ENCODE assay signal across 10 mouse cellular contexts in genomic region chr5:34520458-34521209, GRCm38 (mm10). TPM values are rescaled to one million over a fixed set of nuclear protein-coding genes. Genes with fewer than 3 reads are reported as not detected.
DNase-seq lines count a peak whose midpoint lies in the region; ATAC-seq and TF ChIP-seq lines count a peak whose summit lies in the region.
"Had no signal": no experiment of that assay in that cellular context is flagged by ENCODE, and none has a peak within 500 bp of the region (broad histone marks: within the 10 kb centered on the region; RNA-seq: fewer than 3 reads in every experiment).

No protein-coding gene starts in this region.

- no peaks in the 10 kb centered on the region for H3K27me3 ChIP-seq in lung, embryonic 14.5 days (ENCODE audit: insufficient read depth, low read length)
- H3K27me3 ChIP-seq in liver, postnatal 0 days (ENCODE audit: insufficient read depth, low read length) = no peaks in the 10 kb centered on the region
- no peaks in the 10 kb centered on the region for H3K27me3 ChIP-seq in thymus, adult 2 months (ENCODE audit: control insufficient read depth, insufficient read depth, low read length)
- H3K27me3 ChIP-seq in kidney, embryonic 14.5 days (ENCODE audit: control insufficient read depth, insufficient read depth, low read length) = no peaks in the 10 kb centered on the region
- H3K27me3 ChIP-seq: midbrain, embryonic 13.5 days; Patski had no signal

- 49% methylated on average over 11 of the region's 11 CpGs for WGBS in lung, embryonic 14.5 days
- 43% methylated on average over 11 of the region's 11 CpGs for WGBS in lung, adult 2 months
- 21% methylated on average over 11 of the region's 11 CpGs for WGBS in liver, postnatal 0 days (ENCODE audit: insufficient replicate concordance)
- WGBS in thymus, adult 2 months = 12% methylated on average over 11 of the region's 11 CpGs
- 74% methylated on average over 11 of the region's 11 CpGs for WGBS in kidney, embryonic 14.5 days

- no peak for TF ChIP-seq EP300 in liver, postnatal 0 days (IDR thresholded peaks at IDR 0.05; ENCODE audit: low read depth)

- no peak overlapping the region for H3K4me2 ChIP-seq in lung, embryonic 14.5 days
- 0 out of 2 replicates have a peak overlapping the region, but pooled peaks have one; percentile 4 for H3K4me2 ChIP-seq in liver, postnatal 0 days (ENCODE audit: low read depth, low read length)
- no peak overlapping the region for H3K4me2 ChIP-seq in kidney, embryonic 14.5 days (replicated peaks; ENCODE audit: low read depth, low read length)
- H3K4me2 ChIP-seq: midbrain, embryonic 13.5 days had no signal

- no peaks in the 10 kb centered on the region for H3K9me3 ChIP-seq in lung, embryonic 14.5 days (ENCODE audit: low read depth, low read length)
- no peaks in the 10 kb centered on the region for H3K9me3 ChIP-seq in liver, postnatal 0 days (ENCODE audit: low read length)
- no peaks in the 10 kb centered on the region for H3K9me3 ChIP-seq in kidney, embryonic 14.5 days (ENCODE audit: control insufficient read depth, low read length)
- H3K9me3 ChIP-seq: midbrain, embryonic 13.5 days had no signal

- no peak for TF ChIP-seq CTCF in lung, embryonic 14.5 days (IDR thresholded peaks at IDR 0.05; ENCODE audit: low read depth)
- no peak for TF ChIP-seq CTCF in lung, adult 2 months (IDR thresholded peaks at IDR 0.05; ENCODE audit: insufficient read depth, low read length)
- TF ChIP-seq CTCF in liver, postnatal 0 days (IDR thresholded peaks at IDR 0.05; ENCODE audit: low read depth) = no peak
- TF ChIP-seq CTCF in thymus, adult 2 months (IDR thresholded peaks at IDR 0.05; ENCODE audit: borderline replicate concordance, control insufficient read depth, extremely low read depth, insufficient read depth, low read length, poor library complexity) = no peak

- no peaks in the 10 kb centered on the region for H3K4me1 ChIP-seq in lung, embryonic 14.5 days (ENCODE audit: insufficient read depth)
- H3K4me1 ChIP-seq in lung, adult 2 months (ENCODE audit: control insufficient read depth, insufficient read depth, low read length) = no peaks in the 10 kb centered on the region; the same call in none of the 2 replicates
- peaks cover 22% of the 10 kb centered on the region for H3K4me1 ChIP-seq in liver, postnatal 0 days (ENCODE audit: insufficient read depth)
- peaks cover 41% of the 10 kb centered on the region for H3K4me1 ChIP-seq in thymus, adult 2 months (replicated peaks; ENCODE audit: control insufficient read depth, insufficient read depth, low read length)
- no peaks in the 10 kb centered on the region for H3K4me1 ChIP-seq in kidney, embryonic 14.5 days (ENCODE audit: control insufficient read depth, insufficient read depth, low read length)

- H3K9ac ChIP-seq in lung, embryonic 14.5 days = no peak overlapping the region
- H3K9ac ChIP-seq in liver, postnatal 0 days (replicated peaks) = no peak overlapping the region
- no peak overlapping the region for H3K9ac ChIP-seq in kidney, embryonic 14.5 days (ENCODE audit: low read depth, low read length)
- H3K9ac ChIP-seq: midbrain, embryonic 13.5 days had no signal

- H3K27ac ChIP-seq in lung, embryonic 14.5 days (ENCODE audit: low read depth) = no peak overlapping the region
- H3K27ac ChIP-seq in liver, postnatal 0 days (ENCODE audit: low read depth) = peak overlapping the region; percentile 51; the same call in 1 of the 2 replicates
- H3K27ac ChIP-seq in thymus, adult 2 months (ENCODE audit: control insufficient read depth, insufficient read depth, low read length) = peak overlapping the region; percentile 45; the same call in 1 of the 2 replicates
- H3K27ac ChIP-seq in kidney, embryonic 14.5 days (ENCODE audit: low read depth, low read length) = no peak overlapping the region
- H3K27ac ChIP-seq: midbrain, embryonic 13.5 days had no signal

- DNase-seq in lung, embryonic 14.5 days = peak; percentile 20
- DNase-seq in lung, adult 2 months = no peak
- peak; percentile 29 for DNase-seq in MEL-GATA-1-ER (ENCODE audit: extremely low read depth, low read depth)
- DNase-seq in liver, postnatal 0 days = no peak
- peak; percentile 78 for DNase-seq in thymus, adult 2 months
- no peak for DNase-seq in adrenal gland, adult 8-10 months
- no peak for DNase-seq in cerebellum, adult 9-10 months

- TF ChIP-seq POLR2A in lung, adult 2 months (IDR thresholded peaks at IDR 0.05; ENCODE audit: borderline replicate concordance, extremely low read depth, low read depth, low read length) = no peak
- TF ChIP-seq POLR2A in thymus, adult 2 months (IDR thresholded peaks at IDR 0.05; ENCODE audit: control insufficient read depth, extremely low read depth, insufficient read depth, low read length, poor library complexity) = no peak

- no peak for ATAC-seq in lung, embryonic 14.5 days (ENCODE audit: insufficient read depth)
- ATAC-seq in liver, postnatal 0 days = 0 out of 2 replicates have a peak, but pooled peaks have one; percentile 14
- no peak for ATAC-seq in kidney, embryonic 14.5 days (ENCODE audit: low FRiP score, low TSS enrichment)
- ATAC-seq: midbrain, embryonic 13.5 days; Patski had no signal

- H3K36me3 ChIP-seq in lung, embryonic 14.5 days (ENCODE audit: insufficient read depth) = no peaks in the 10 kb centered on the region
- H3K36me3 ChIP-seq in liver, postnatal 0 days (replicated peaks; ENCODE audit: insufficient read depth, low read length) = no peaks in the 10 kb centered on the region
- no peaks in the 10 kb centered on the region for H3K36me3 ChIP-seq in thymus, adult 2 months (ENCODE audit: control insufficient read depth, insufficient read depth, low read length)
- no peaks in the 10 kb centered on the region for H3K36me3 ChIP-seq in kidney, embryonic 14.5 days (ENCODE audit: control insufficient read depth, insufficient read depth, low read length)
- H3K36me3 ChIP-seq: midbrain, embryonic 13.5 days had no signal

- no peak overlapping the region for H3K4me3 ChIP-seq in lung, embryonic 14.5 days (ENCODE audit: low read depth, low read length)
- H3K4me3 ChIP-seq in lung, adult 2 months (replicated peaks; ENCODE audit: extremely low read depth, low read depth, low read length) = no peak overlapping the region
- no peak overlapping the region for H3K4me3 ChIP-seq in liver, postnatal 0 days (ENCODE audit: low read depth, low read length)
- H3K4me3 ChIP-seq in thymus, adult 2 months (ENCODE audit: control insufficient read depth, insufficient read depth, low read length) = no peak overlapping the region
- H3K4me3 ChIP-seq in kidney, embryonic 14.5 days (ENCODE audit: low read length) = no peak overlapping the region
- H3K4me3 ChIP-seq: midbrain, embryonic 13.5 days had no signal

RNA-seq across cellular contexts. Expression of gene Sh3bp2, which starts 5.0 kb away (rescaled TPM):
- 7.6 and 15.0 TPM in 2 replicates for polyA plus RNA-seq in lung, embryonic 14.5 days (2014; fragmentation: Nextera tagmentation; extraction: Ambion mirVana)
- 14.1 and 17.3 TPM in 2 replicates for polyA plus RNA-seq in lung, adult 2 months (2012; rRNA removed)
- 7.7 and 9.8 TPM in 2 replicates for polyA plus RNA-seq in liver, postnatal 0 days (2015; fragmentation: Nextera tagmentation; extraction: Ambion mirVana)
- 33.8 and 40.6 TPM in 2 replicates for polyA plus RNA-seq in thymus, adult 2 months (2012; rRNA removed)
- 10 to 100 TPM; 11.5 to 23.9 (median 17.8) TPM for total RNA-seq in adrenal gland, adult 8-10 months (2022)
- 9.0 and 11.1 TPM in 2 replicates for polyA plus RNA-seq in kidney, embryonic 14.5 days (2014; fragmentation: Nextera tagmentation; extraction: Ambion mirVana)

RNA-seq across cellular contexts. Expression of gene Tnip2, which starts 6.8 kb away (rescaled TPM):
- 16.2 and 16.5 TPM in 2 replicates for polyA plus RNA-seq in lung, embryonic 14.5 days (2014; fragmentation: Nextera tagmentation; extraction: Ambion mirVana)
- 30.1 and 33.6 TPM in 2 replicates for polyA plus RNA-seq in lung, adult 2 months (2012; rRNA removed)
- polyA plus RNA-seq in liver, postnatal 0 days (2015; fragmentation: Nextera tagmentation; extraction: Ambion mirVana) = 5.3 and 5.5 TPM in 2 replicates
- 19.8 and 22.0 TPM in 2 replicates for polyA plus RNA-seq in thymus, adult 2 months (2012; rRNA removed)
- 10 to 100 TPM; 16.3 to 32.3 (median 24.3) TPM for total RNA-seq in adrenal gland, adult 8-10 months (2022)
- polyA plus RNA-seq in kidney, embryonic 14.5 days (2014; fragmentation: Nextera tagmentation; extraction: Ambion mirVana) = 10.8 and 16.1 TPM in 2 replicates

RNA-seq across cellular contexts. Expression of gene Add1, which starts 52.8 kb away (rescaled TPM):
- 213 and 222 TPM in 2 replicates for polyA plus RNA-seq in lung, embryonic 14.5 days (2014; fragmentation: Nextera tagmentation; extraction: Ambion mirVana)
- 188 and 231 TPM in 2 replicates for polyA plus RNA-seq in lung, adult 2 months (2012; rRNA removed)
- polyA plus RNA-seq in liver, postnatal 0 days (2015; fragmentation: Nextera tagmentation; extraction: Ambion mirVana) = 52.0 and 54.8 TPM in 2 replicates
- polyA plus RNA-seq in thymus, adult 2 months (2012; rRNA removed) = 219 and 224 TPM in 2 replicates
- total RNA-seq in adrenal gland, adult 8-10 months (2022) = 100 to 1,000 TPM; 144 to 201 (median 179) TPM
- polyA plus RNA-seq in kidney, embryonic 14.5 days (2014; fragmentation: Nextera tagmentation; extraction: Ambion mirVana) = 124 and 183 TPM in 2 replicates

Comparison
In these comparisons a context has a peak if more than half of its experiments do, and no peak if none do; other contexts are left out.
1. DNase-seq: peak in lung, embryonic 14.5 days (single experiment), MEL-GATA-1-ER (single experiment) and thymus, adult 2 months (single experiment); none in lung, adult 2 months (single experiment), liver, postnatal 0 days (single experiment), adrenal gland, adult 8-10 months (single experiment) and cerebellum, adult 9-10 months (single experiment).
2. H3K27ac ChIP-seq: peak in liver, postnatal 0 days (single experiment) and thymus, adult 2 months (single experiment); none in lung, embryonic 14.5 days (single experiment) and kidney, embryonic 14.5 days (single experiment).